Mouse (Mus musculus) kidney, embryonic 15.5 days (tissue): ENCODE measurements around the gene Fam240b. TPM values are rescaled to one million over a fixed set of nuclear protein-coding genes. Genes with fewer than 3 reads are reported as not detected.

Source experiments
- ATAC-seq: fragments of 200-750 bp; cut with Nextera tagmentation; replicated peaks from 2 replicates; pipeline ENCODE4 v1.8.0; 2017; ENCODE audit warnings: moderate TSS enrichment; ENCODE audit not compliant: low FRiP score
- H3K27ac ChIP-seq: fragments of 300-500 bp; sonication (generic); 2 replicates; pipeline ENCODE4 v1.5.1; 2015; ENCODE audit warnings: mild to moderate bottlenecking, inconsistent platforms
- H3K27me3 ChIP-seq: fragments of 300-500 bp; sonication (generic); 2 replicates; pipeline ENCODE4 v1.6.1; 2015; ENCODE audit warnings: inconsistent platforms
- H3K36me3 ChIP-seq: fragments of 300-500 bp; sonication (generic); 2 replicates; pipeline ENCODE4 v1.6.1; 2015; ENCODE audit warnings: inconsistent platforms
- H3K4me1 ChIP-seq: fragments of 300-500 bp; sonication (generic); 2 replicates; pipeline ENCODE4 v1.6.1; 2015; ENCODE audit warnings: inconsistent platforms
- H3K4me2 ChIP-seq: fragments of 300-500 bp; sonication (generic); 2 replicates; pipeline ENCODE4 v1.6.1; 2015; ENCODE audit warnings: moderate library complexity, mild to moderate bottlenecking, inconsistent platforms
- H3K4me3 ChIP-seq: fragments of 300-500 bp; sonication (generic); replicated peaks from 2 replicates; pipeline ENCODE4 v1.5.1; 2015; ENCODE audit warnings: mild to moderate bottlenecking, inconsistent platforms
- H3K9ac ChIP-seq: fragments of 300-500 bp; sonication (generic); 2 replicates; pipeline ENCODE4 v1.6.1; 2015; ENCODE audit warnings: mild to moderate bottlenecking, inconsistent platforms
- H3K9me3 ChIP-seq: fragments of 300-500 bp; sonication (generic); replicated peaks from 2 replicates; pipeline ENCODE4 v1.6.1; 2016; ENCODE audit warnings: inconsistent platforms
- WGBS: fragments of 180-500 bp; shearing (Covaris S2); methylation state at CpG from one replicate; pipeline ENCODE4 v1.1.7; 2015; ENCODE audit warnings: mixed read lengths; 5-methylcytosine and 5-hydroxymethylcytosine counted together
- polyA plus RNA-seq: library from polyadenylated mRNA; unstranded; fragments of >200 nt; fragmentation: Nextera tagmentation; extraction: Ambion mirVana; gene quantifications from 2 replicates; pipeline ENCODE4 v1.2.1, GENCODE M21; 2015

Fam240b gene
- polyA plus RNA-seq, result not detected in 2 replicates

DNA sequence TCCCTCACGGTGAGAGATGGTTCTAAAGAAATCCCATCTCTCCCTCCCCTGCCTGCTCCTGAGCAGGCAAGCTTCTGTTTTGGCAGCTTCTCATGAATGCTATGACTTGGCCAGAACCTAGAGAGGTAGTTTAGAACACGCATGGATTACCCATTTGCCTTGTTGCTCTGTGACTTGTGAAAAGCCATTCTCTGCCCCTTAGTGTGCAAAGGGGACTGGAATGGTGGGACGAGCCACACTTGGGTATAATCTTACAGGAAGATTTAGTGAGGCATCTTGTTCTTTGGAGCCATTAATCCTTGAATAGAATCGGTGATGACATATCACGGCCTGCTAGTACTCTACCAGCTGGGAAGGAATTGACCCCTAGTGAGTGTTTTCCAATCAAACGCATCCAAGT is at the start of gene Fam240b:
Gene Fam240b, minus strand, starts transcription at position 101 of the 400 bp plus-strand sequence.
- ATAC-seq, result peak; percentile 40; the same call in 1 of the 2 replicates
- Histone ChIP-seq H3K4me3 (no peak within 1 kb of the TSS), H3K27me3 (no peaks in the 10 kb centered on the region), H3K9ac (no peak within 1 kb of the TSS), H3K4me2 (no peak within 1 kb of the TSS), H3K27ac (peak within 1 kb of the TSS; percentile 29; the same call in 1 of the 2 replicates), H3K4me1 (no peaks in the 10 kb centered on the region; the same call in 1 of the 2 replicates), H3K36me3 (no peaks in the 10 kb centered on the region), H3K9me3 (no peaks in the 10 kb centered on the region)
- WGBS, result 57% methylated on average over 6 of the region's 6 CpGs

GRCm38 (mm10) chr13:64530139-64530538 is 32.5 kb upstream of the Fam240b start:
- Histone ChIP-seq H3K27me3 (no peaks in the 10 kb centered on the region), H3K4me3 (no peak overlapping the region), H3K4me2 (no peak overlapping the region), H3K4me1 (no peaks in the 10 kb centered on the region), H3K9me3 (no peaks in the 10 kb centered on the region), H3K9ac (no peak overlapping the region), H3K27ac (no peak overlapping the region), H3K36me3 (no peaks in the 10 kb centered on the region)
- 49% methylated on average over 5 of the region's 5 CpGs for WGBS
- ATAC-seq, result no peak

GRCm38 (mm10) chr13:64526515-64527285 is 29.1 kb upstream of the Fam240b start:
- Histone ChIP-seq H3K4me2 (no peak overlapping the region), H3K4me1 (no peaks in the 10 kb centered on the region), H3K9ac (no peak overlapping the region), H3K4me3 (no peak overlapping the region), H3K27me3 (no peaks in the 10 kb centered on the region), H3K27ac (no peak overlapping the region), H3K36me3 (no peaks in the 10 kb centered on the region), H3K9me3 (no peaks in the 10 kb centered on the region)
- ATAC-seq, result no peak
- WGBS, result 82% methylated on average over 15 of the region's 15 CpGs

GRCm38 (mm10) chr13:64514247-64514646 is 16.7 kb upstream of the Fam240b start:
- H3K4me2 ChIP-seq, result no peak overlapping the region
- H3K27ac ChIP-seq, result peak overlapping the region; percentile 60; the same call in 1 of the 2 replicates
- no peaks in the 10 kb centered on the region for H3K9me3 ChIP-seq
- no peaks in the 10 kb centered on the region for H3K27me3 ChIP-seq
- WGBS, result 67% methylated on average over 2 of the region's 2 CpGs
- H3K36me3 ChIP-seq, result no peaks in the 10 kb centered on the region
- H3K9ac ChIP-seq, result no peak overlapping the region
- H3K4me1 ChIP-seq, result no peaks in the 10 kb centered on the region
- peak; percentile 70; the same call in 1 of the 2 replicates for ATAC-seq
- H3K4me3 ChIP-seq, result no peak overlapping the region

DNA sequence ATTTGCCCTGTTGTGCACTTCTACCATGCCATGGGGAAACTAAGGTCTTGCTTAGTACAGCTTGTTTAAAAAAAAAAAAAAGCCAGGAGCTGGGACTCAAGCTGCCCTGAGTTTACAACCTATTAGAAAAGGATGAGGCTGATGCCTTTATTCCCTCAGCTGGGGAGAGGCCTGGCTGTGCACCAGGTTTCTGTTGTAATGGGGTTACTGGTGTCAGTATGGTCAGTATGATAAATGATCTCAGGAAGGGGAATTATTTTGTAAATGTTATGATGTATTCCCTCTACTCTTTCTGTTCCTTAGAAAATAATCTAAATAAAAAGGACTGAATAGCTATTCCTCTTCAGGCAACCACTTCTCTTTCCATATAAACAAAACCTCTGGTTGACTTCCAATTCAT is 14.0 kb upstream of the Fam240b start:
- no peak overlapping the region for H3K4me2 ChIP-seq
- no peak for ATAC-seq
- no peaks in the 10 kb centered on the region for H3K27me3 ChIP-seq
- H3K4me3 ChIP-seq, result no peak overlapping the region
- no peak overlapping the region for H3K27ac ChIP-seq
- no peaks in the 10 kb centered on the region for H3K4me1 ChIP-seq
- no peaks in the 10 kb centered on the region for H3K36me3 ChIP-seq
- H3K9ac ChIP-seq, result no peak overlapping the region
- H3K9me3 ChIP-seq, result no peaks in the 10 kb centered on the region

GRCm38 (mm10) chr13:64507361-64507760 is 9.8 kb upstream of the Fam240b start:
- H3K36me3 ChIP-seq, result no peaks in the 10 kb centered on the region
- H3K9ac ChIP-seq, result no peak overlapping the region
- ATAC-seq, result peak; percentile 75; the same call in 1 of the 2 replicates
- H3K4me3 ChIP-seq, result no peak overlapping the region
- H3K4me1 ChIP-seq, result no peaks in the 10 kb centered on the region
- no peak overlapping the region for H3K4me2 ChIP-seq
- H3K27me3 ChIP-seq, result no peaks in the 10 kb centered on the region
- no peaks in the 10 kb centered on the region for H3K9me3 ChIP-seq
- H3K27ac ChIP-seq, result no peak overlapping the region

GRCm38 (mm10) chr13:64502833-64503232 is 5.2 kb upstream of the Fam240b start:
- no peak overlapping the region for H3K4me3 ChIP-seq
- H3K36me3 ChIP-seq, result no peaks in the 10 kb centered on the region
- WGBS, result 56% methylated on average over 3 of the region's 3 CpGs
- H3K9ac ChIP-seq, result no peak overlapping the region
- no peaks in the 10 kb centered on the region for H3K4me1 ChIP-seq
- no peaks in the 10 kb centered on the region for H3K27me3 ChIP-seq
- H3K27ac ChIP-seq, result no peak overlapping the region
- no peaks in the 10 kb centered on the region for H3K9me3 ChIP-seq
- H3K4me2 ChIP-seq, result no peak overlapping the region
- no peak for ATAC-seq

- WGBS, result 55% methylated on average over 5 of the region's 5 CpGs
- ATAC-seq, result no peak
These were observed 4.0 kb downstream of the Fam240b start for GRCm38 (mm10) chr13:64493586-64493985.

GRCm38 (mm10) chr13:64489886-64490285 is 7.7 kb downstream of the Fam240b start:
- H3K36me3 ChIP-seq, result no peaks in the 10 kb centered on the region
- no peak overlapping the region for H3K9ac ChIP-seq
- no peak for ATAC-seq
- H3K27ac ChIP-seq, result no peak overlapping the region
- 77% methylated on average over 6 of the region's 6 CpGs for WGBS
- peaks cover 3% of the 10 kb centered on the region; the same call in 1 of the 2 replicates for H3K4me1 ChIP-seq
- no peak overlapping the region for H3K4me2 ChIP-seq
- no peaks in the 10 kb centered on the region for H3K27me3 ChIP-seq
- H3K9me3 ChIP-seq, result no peaks in the 10 kb centered on the region
- H3K4me3 ChIP-seq, result no peak overlapping the region

More at GRCm38 (mm10) chr13:64493586-64493985, 4.0 kb downstream of the Fam240b start:
- Histone ChIP-seq H3K36me3 (no peaks in the 10 kb centered on the region), H3K4me2 (no peak overlapping the region), H3K4me3 (no peak overlapping the region), H3K4me1 (peaks cover 3% of the 10 kb centered on the region; the same call in 1 of the 2 replicates), H3K9ac (no peak overlapping the region), H3K27me3 (no peaks in the 10 kb centered on the region), H3K9me3 (no peaks in the 10 kb centered on the region), H3K27ac (no peak overlapping the region)

DNA sequence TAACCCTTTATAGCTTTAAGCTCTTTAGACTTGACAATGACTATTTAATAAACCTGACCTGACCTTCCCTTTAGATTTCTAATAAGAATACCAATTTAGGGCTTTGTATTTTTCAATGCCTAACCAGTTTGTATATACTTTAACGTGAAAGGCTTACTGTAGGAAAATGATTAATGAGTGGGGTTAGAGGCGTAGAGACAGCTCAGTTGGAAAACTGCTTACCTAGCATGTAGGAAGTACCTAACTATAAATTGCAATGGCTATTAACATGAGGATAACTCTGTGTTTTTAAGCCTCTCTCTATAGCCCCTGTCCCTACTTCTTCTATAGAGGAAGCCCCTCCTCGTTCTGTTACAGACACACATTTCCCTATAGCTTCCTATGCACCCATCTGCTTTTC is 17.6 kb downstream of the Fam240b start:
- WGBS, result 63% methylated on average over 3 of the region's 3 CpGs
- peak; percentile 58; the same call in 1 of the 2 replicates for ATAC-seq

GRCm38 (mm10) chr13:64477968-64478367 is 19.6 kb downstream of the Fam240b start:
- Histone ChIP-seq H3K36me3 (no peaks in the 10 kb centered on the region), H3K27ac (no peak overlapping the region), H3K4me3 (no peak overlapping the region), H3K4me2 (no peak overlapping the region), H3K27me3 (no peaks in the 10 kb centered on the region), H3K4me1 (no peaks in the 10 kb centered on the region), H3K9ac (no peak overlapping the region), H3K9me3 (no peaks in the 10 kb centered on the region)
- 0 out of 2 replicates have a peak, but pooled peaks have one; percentile 62 for ATAC-seq
- 56% methylated on average over 4 of the region's 4 CpGs for WGBS

More for the DNA sequence above, 17.6 kb downstream of the Fam240b start:
- Histone ChIP-seq H3K36me3 (no peaks in the 10 kb centered on the region), H3K9me3 (no peaks in the 10 kb centered on the region), H3K9ac (no peak overlapping the region), H3K27me3 (no peaks in the 10 kb centered on the region), H3K4me1 (no peaks in the 10 kb centered on the region), H3K4me2 (no peak overlapping the region), H3K27ac (no peak overlapping the region), H3K4me3 (no peak overlapping the region)

- Histone ChIP-seq H3K36me3 (no peaks in the 10 kb centered on the region), H3K9ac (no peak overlapping the region), H3K4me3 (no peak overlapping the region), H3K27ac (no peak overlapping the region), H3K27me3 (no peaks in the 10 kb centered on the region), H3K4me2 (no peak overlapping the region), H3K4me1 (no peaks in the 10 kb centered on the region), H3K9me3 (no peaks in the 10 kb centered on the region)
- ATAC-seq, result no peak
- 70% methylated on average over 6 of the region's 6 CpGs for WGBS
These were observed 29.7 kb downstream of the Fam240b start for GRCm38 (mm10) chr13:64467886-64468285.
